Mouse (Mus musculus) forebrain, embryonic 12.5 days (tissue): ENCODE results near the gene Psmc2. TPM values are rescaled to one million over a fixed set of nuclear protein-coding genes. Genes with fewer than 3 reads are reported as not detected.

Experiments
- ATAC-seq: fragments of 200-750 bp; cut with Nextera tagmentation; 2 replicates; pipeline ENCODE4 v1.8.0; 2017; ENCODE audit warnings: moderate TSS enrichment; ENCODE audit not compliant: low FRiP score
- H3K27ac ChIP-seq: fragments of 300-500 bp; sonication (generic); 2 replicates; pipeline ENCODE4 v1.5.1; 2016; ENCODE audit warnings: mild to moderate bottlenecking
- H3K27me3 ChIP-seq: fragments of 300-500 bp; sonication (generic); 2 replicates; pipeline ENCODE4 v1.6.1; 2016; ENCODE audit warnings: mild to moderate bottlenecking
- H3K36me3 ChIP-seq: fragments of 300-500 bp; sonication (generic); replicated peaks from 2 replicates; pipeline ENCODE4 v1.6.1; 2016; ENCODE audit warnings: mild to moderate bottlenecking
- H3K4me1 ChIP-seq: fragments of 300-500 bp; sonication (generic); 2 replicates; pipeline ENCODE4 v1.6.1; 2016
- H3K4me2 ChIP-seq: fragments of 300-500 bp; sonication (generic); 2 replicates; pipeline ENCODE4 v1.6.1; 2016; ENCODE audit warnings: mild to moderate bottlenecking, moderate library complexity
- H3K4me3 ChIP-seq: fragments of 300-500 bp; sonication (generic); replicated peaks from 2 replicates; pipeline ENCODE4 v1.5.1; 2016; ENCODE audit warnings: mild to moderate bottlenecking
- H3K9ac ChIP-seq: fragments of 300-500 bp; sonication (generic); 2 replicates; pipeline ENCODE4 v1.6.1; 2016; ENCODE audit warnings: mild to moderate bottlenecking
- H3K9me3 ChIP-seq: fragments of 300-500 bp; sonication (generic); 2 replicates; pipeline ENCODE4 v1.6.1; 2016
- WGBS: fragments of 180-500 bp; shearing (Covaris S2); methylation state at CpG from one replicate; pipeline ENCODE4 v1.1.7; 2016; 5-methylcytosine and 5-hydroxymethylcytosine counted together
- polyA plus RNA-seq: library from polyadenylated mRNA; unstranded; fragments of >200 nt; fragmentation: Nextera tagmentation; extraction: Ambion mirVana; gene quantifications from 2 replicates; pipeline ENCODE4 v1.2.1, GENCODE M21; 2016

Psmc2 gene
- 214 and 221 TPM in 2 replicates for polyA plus RNA-seq

DNA sequence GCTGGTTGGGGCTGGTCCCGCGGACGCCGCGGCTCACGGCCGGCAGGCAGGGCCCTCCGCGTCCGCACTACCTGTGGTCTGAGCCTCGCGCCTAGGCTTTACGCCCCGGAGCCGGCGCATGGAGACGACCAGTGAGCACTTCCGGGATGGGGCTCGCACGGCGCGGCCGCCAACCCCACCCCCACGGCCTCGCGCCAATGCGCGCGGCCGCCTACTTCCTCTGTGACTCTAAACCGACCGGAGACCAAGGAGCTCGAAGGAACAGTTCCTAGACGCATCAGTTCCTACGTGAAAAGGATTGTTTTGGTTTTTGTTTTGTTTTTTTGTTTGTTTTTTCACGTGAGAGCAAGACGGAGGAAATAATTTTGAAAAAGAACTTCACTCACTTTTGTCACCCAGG, at the start of gene Psmc2, which contains the start of gene Dnajc2:
Gene Psmc2, plus strand, starts transcription at position 231 of the 400 bp plus-strand sequence.
Gene Dnajc2, minus strand, starts transcription at position 199 of the 400 bp plus-strand sequence.
- peak; percentile 96 for ATAC-seq
- WGBS = under 1% methylated on average over 37 of the region's 37 CpGs
- Histone ChIP-seq H3K4me1 (peaks cover 30% of the 10 kb centered on the region), H3K4me3 (peak within 1 kb of the TSS; percentile 97), H3K4me2 (peak within 1 kb of the TSS; percentile 95), H3K27ac (peak within 1 kb of the TSS; percentile 89), H3K36me3 (peaks cover 41% of the 10 kb centered on the region), H3K9ac (peak within 1 kb of the TSS; percentile 91), H3K9me3 (no peaks in the 10 kb centered on the region), H3K27me3 (no peaks in the 10 kb centered on the region)

DNA sequence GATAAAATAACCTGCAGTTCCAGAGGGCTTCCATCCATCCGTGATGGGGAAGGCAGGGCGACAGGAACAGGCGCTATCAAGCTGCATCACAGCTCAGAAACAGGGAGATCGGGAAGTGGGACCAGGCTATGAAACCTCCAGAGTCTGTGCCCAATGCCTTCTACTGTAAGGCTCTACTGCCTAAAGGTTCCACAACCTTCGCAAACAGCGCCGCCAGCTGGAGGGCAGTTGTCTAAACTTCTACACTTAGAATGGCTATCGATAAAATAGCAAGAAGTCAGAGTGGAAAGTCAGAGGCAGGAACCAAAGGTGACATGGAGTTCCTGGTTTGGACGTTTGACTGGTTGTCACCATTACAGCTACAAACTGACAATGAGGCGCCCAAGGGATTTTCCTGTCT, 49.5 kb upstream of the Psmc2 start:
- WGBS = 27% methylated on average over 10 of the region's 10 CpGs
- no peak for ATAC-seq
- H3K27me3 ChIP-seq = no peaks in the 10 kb centered on the region
- H3K36me3 ChIP-seq = peaks cover 22% of the 10 kb centered on the region
- H3K27ac ChIP-seq = peak overlapping the region; percentile 36; the same call in 1 of the 2 replicates
- H3K9ac ChIP-seq = no peak overlapping the region
- H3K4me1 ChIP-seq = peaks cover 59% of the 10 kb centered on the region
- no peaks in the 10 kb centered on the region for H3K9me3 ChIP-seq
- 0 out of 2 replicates have a peak overlapping the region, but pooled peaks have one; percentile 2 for H3K4me2 ChIP-seq
- no peak overlapping the region for H3K4me3 ChIP-seq

DNA sequence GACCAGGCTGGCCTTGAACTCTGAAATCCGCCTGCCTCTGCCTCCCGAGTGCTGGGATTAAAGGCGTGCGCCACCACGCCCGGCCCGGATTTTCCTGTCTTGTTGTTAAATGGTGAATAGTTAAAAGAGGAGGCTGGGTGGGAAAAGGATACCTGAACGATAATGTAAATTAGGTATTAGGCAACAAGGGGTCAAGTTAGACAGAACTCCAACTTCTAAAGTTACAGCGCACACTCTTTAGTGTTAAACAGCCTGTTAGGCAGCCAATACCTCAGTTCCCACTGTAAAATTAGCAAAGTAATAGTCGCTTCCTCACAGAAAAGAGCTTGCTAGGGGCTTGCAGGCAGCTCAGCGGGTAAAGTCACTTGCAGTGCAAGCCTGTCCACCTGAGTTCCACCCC, 49.0 kb upstream of the Psmc2 start:
- peaks cover 54% of the 10 kb centered on the region for H3K4me1 ChIP-seq
- no peak for ATAC-seq
- 87% methylated on average over 11 of the region's 11 CpGs for WGBS
- peaks cover 25% of the 10 kb centered on the region for H3K36me3 ChIP-seq
- H3K9me3 ChIP-seq = no peaks in the 10 kb centered on the region
- no peak overlapping the region for H3K27ac ChIP-seq
- no peak overlapping the region for H3K4me3 ChIP-seq
- no peaks in the 10 kb centered on the region for H3K27me3 ChIP-seq
- H3K4me2 ChIP-seq = no peak overlapping the region
- no peak overlapping the region for H3K9ac ChIP-seq

DNA sequence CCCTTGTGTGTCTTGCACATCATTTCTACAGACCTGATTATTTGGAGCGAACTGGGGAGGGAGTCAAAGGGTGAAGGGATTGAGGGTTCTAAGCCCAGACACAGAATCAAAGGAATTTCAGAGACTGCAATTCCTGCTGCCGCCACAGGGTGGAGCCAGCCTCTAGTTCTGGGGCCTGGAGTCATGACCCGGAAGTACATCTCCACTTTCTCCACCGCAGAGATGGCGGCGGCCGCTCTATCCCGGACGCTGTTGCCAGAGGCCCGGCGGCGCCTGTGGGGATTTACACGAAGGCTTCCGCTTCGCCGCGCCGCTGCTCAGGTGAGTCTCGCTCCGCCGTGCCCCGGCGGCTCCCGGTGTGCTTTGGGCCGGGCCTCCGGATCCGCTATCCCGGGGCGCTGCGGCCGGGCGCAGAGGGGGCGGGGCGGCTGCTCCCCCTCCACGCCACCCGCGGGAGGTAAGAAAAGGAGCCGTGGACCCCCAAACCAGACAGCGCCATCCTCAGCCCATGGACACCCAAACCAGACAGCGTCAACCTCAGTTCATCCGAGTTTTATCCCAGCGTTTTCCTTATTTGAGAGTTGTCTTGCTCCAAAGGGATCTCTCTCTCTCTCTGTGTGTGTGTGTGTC, 48.0 kb upstream of the Psmc2 start, which contains the start of gene Pmpcb:
Gene Pmpcb, plus strand, starts transcription at position 186 of the 630 bp plus-strand sequence.
- H3K4me3 ChIP-seq = peak within 1 kb of the TSS; percentile 93
- peak within 1 kb of the TSS; percentile 89 for H3K27ac ChIP-seq
- H3K4me2 ChIP-seq = peak within 1 kb of the TSS; percentile 85
- WGBS = under 1% methylated on average over 42 of the region's 42 CpGs
- ATAC-seq = peak; percentile 67
- no peaks in the 10 kb centered on the region for H3K27me3 ChIP-seq
- peaks cover 35% of the 10 kb centered on the region for H3K36me3 ChIP-seq
- no peaks in the 10 kb centered on the region for H3K9me3 ChIP-seq
- peak within 1 kb of the TSS; percentile 86 for H3K9ac ChIP-seq
- H3K4me1 ChIP-seq = peaks cover 46% of the 10 kb centered on the region

DNA sequence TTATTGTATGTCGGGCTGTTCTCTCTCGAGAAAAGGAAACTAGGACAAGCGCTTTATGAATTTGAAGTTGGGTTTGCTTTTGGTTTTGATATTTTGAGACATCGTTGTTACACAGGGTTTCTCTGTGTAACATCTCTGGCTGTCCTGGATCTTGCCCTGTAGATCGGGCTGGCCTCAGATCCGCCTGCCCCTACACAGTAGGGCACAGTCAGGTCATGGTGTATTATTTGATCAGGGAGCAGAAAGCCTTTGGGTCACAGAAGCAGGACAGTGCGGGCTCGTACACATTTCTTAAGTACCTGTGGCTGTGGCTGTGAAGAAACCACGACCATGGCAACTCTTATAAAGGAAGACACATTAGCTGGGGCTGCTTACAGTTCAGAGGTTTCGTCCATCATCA, 47.5 kb upstream of the Psmc2 start:
- no peaks in the 10 kb centered on the region for H3K27me3 ChIP-seq
- no peak for ATAC-seq
- peak overlapping the region; percentile 86 for H3K9ac ChIP-seq
- 32% methylated on average over 10 of the region's 10 CpGs for WGBS
- H3K9me3 ChIP-seq = no peaks in the 10 kb centered on the region
- peaks cover 40% of the 10 kb centered on the region for H3K36me3 ChIP-seq
- H3K4me1 ChIP-seq = peaks cover 40% of the 10 kb centered on the region
- peak overlapping the region; percentile 93 for H3K4me3 ChIP-seq
- peak overlapping the region; percentile 85 for H3K4me2 ChIP-seq
- peak overlapping the region; percentile 89 for H3K27ac ChIP-seq

DNA sequence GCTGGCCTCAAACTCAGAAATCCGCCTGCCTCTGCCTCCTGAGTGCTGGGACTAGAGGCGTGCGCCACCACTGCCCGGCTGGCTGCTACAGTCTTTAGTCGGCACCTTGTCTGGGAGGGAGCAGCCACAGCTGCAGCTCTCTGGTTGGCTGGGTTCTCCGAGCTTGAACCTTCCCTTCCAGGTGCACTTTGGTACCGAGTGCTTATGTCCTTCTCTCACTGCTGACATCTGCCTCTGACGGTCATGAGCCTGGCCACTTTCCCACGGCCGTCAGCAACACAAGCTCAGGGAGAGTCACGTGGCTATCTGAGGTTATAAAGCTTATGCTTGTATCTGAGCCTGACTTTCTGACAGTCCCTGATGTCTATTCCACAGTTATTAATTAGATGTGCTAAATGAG, 46.0 kb upstream of the Psmc2 start:
- no peak overlapping the region for H3K27ac ChIP-seq
- 93% methylated on average over 11 of the region's 11 CpGs for WGBS
- ATAC-seq = no peak

DNA sequence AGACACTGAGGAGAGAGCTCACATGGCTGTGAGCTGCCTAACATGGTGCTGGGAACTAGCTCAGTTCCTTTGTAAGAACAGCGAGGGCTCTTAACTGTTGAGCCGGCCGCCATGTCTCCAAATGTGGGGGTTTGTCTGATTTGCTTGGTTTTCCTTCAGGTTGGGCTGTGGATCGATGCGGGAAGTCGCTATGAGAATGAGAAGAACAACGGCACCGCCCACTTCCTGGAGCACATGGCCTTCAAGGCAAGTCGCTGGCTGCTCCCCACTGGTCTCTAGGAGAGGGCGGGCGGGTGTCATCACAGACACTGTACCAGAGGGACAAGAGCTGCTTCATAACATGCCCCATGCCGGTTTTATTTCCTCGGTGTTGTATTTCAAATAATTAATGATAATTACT, 45.2 kb upstream of the Psmc2 start:
- no peak overlapping the region for H3K4me3 ChIP-seq
- ATAC-seq = no peak
- peaks cover 20% of the 10 kb centered on the region for H3K4me1 ChIP-seq
- WGBS = 92% methylated on average over 13 of the region's 13 CpGs
- H3K36me3 ChIP-seq = peaks cover 63% of the 10 kb centered on the region
- no peak overlapping the region for H3K9ac ChIP-seq
- H3K27ac ChIP-seq = no peak overlapping the region
- no peaks in the 10 kb centered on the region for H3K9me3 ChIP-seq
- H3K27me3 ChIP-seq = no peaks in the 10 kb centered on the region
- no peak overlapping the region for H3K4me2 ChIP-seq

More for the DNA sequence above, 46.0 kb upstream of the Psmc2 start:
- Histone ChIP-seq H3K36me3 (peaks cover 56% of the 10 kb centered on the region), H3K27me3 (no peaks in the 10 kb centered on the region), H3K4me2 (no peak overlapping the region), H3K9ac (no peak overlapping the region), H3K9me3 (no peaks in the 10 kb centered on the region), H3K4me3 (no peak overlapping the region), H3K4me1 (peaks cover 28% of the 10 kb centered on the region)

DNA sequence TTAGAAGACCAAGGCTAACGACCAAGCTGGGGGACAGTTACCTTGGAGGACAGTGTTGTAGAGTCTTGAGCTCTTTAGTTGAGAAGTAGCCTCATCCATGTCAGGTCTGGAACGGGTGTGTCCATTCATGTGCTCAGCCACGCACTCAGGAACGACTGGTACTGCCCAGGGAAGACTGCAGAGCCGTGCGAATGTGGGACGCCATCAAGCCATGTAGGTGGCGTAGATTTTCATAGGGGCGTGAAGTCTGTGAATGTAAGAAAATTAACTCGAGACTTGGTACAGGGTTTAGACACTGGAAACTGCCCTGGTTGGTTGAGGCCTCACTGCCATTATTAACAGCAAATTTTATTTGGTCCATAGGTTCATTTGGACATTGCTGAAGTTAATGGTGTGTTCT, 41.5 kb upstream of the Psmc2 start:
- Histone ChIP-seq H3K27ac (no peak overlapping the region), H3K4me3 (no peak overlapping the region), H3K4me2 (no peak overlapping the region), H3K4me1 (peaks cover 2% of the 10 kb centered on the region), H3K27me3 (no peaks in the 10 kb centered on the region), H3K9me3 (no peaks in the 10 kb centered on the region), H3K36me3 (peaks cover 98% of the 10 kb centered on the region), H3K9ac (no peak overlapping the region)
- 96% methylated on average over 10 of the region's 10 CpGs for WGBS
- ATAC-seq = no peak

DNA sequence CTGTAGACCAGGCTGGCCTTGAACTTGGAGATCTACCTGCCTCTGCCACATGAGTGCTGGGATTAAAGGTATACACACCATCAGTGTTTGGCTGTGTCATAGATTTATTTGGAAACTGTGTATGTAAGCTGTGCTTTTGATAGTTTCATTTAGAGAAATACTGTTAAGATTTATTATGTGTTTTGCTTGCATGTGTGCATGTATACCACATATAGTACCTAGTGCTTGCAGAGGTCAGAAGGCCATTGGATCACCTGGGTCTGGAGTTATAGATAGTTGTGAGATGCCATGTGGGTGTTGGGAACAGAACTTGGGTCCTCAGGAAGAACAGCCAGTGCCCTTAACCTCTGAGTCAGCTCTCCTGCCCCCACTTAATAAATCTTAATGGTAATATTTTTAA, 40.4 kb upstream of the Psmc2 start:
- no peak overlapping the region for H3K27ac ChIP-seq
- no peak overlapping the region for H3K9ac ChIP-seq
- H3K4me1 ChIP-seq = no peaks in the 10 kb centered on the region
- H3K4me2 ChIP-seq = no peak overlapping the region
- peaks cover 98% of the 10 kb centered on the region for H3K36me3 ChIP-seq
- no peaks in the 10 kb centered on the region for H3K27me3 ChIP-seq
- no peak for ATAC-seq
- H3K9me3 ChIP-seq = no peaks in the 10 kb centered on the region
- H3K4me3 ChIP-seq = no peak overlapping the region

DNA sequence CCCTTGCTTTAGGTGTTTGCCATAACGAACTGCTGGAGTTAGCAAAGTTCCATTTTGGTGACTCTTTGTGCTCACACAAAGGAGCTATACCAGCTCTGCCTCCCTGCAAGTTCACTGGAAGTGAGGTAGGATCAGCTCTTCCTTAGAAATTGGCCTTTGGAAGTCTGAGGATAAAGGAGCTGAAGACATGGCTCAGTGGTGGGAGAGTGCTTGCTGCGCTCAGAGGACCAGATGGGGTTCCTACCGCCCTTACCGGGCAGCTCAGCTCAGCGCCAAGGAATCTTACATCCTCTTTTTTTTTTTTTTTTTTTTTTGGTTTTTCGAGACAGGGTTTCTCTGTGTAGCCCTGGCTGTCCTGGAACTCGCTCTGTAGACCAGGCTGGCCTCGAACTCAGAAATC, 39.1 kb upstream of the Psmc2 start:
- no peak overlapping the region for H3K27ac ChIP-seq
- no peaks in the 10 kb centered on the region for H3K4me1 ChIP-seq
- ATAC-seq = no peak
- no peak overlapping the region for H3K4me3 ChIP-seq
- H3K9ac ChIP-seq = no peak overlapping the region
- WGBS = 91% methylated on average over 8 of the region's 8 CpGs
- no peaks in the 10 kb centered on the region for H3K9me3 ChIP-seq
- H3K4me2 ChIP-seq = no peak overlapping the region
- peaks cover 98% of the 10 kb centered on the region for H3K36me3 ChIP-seq
- no peaks in the 10 kb centered on the region for H3K27me3 ChIP-seq

DNA sequence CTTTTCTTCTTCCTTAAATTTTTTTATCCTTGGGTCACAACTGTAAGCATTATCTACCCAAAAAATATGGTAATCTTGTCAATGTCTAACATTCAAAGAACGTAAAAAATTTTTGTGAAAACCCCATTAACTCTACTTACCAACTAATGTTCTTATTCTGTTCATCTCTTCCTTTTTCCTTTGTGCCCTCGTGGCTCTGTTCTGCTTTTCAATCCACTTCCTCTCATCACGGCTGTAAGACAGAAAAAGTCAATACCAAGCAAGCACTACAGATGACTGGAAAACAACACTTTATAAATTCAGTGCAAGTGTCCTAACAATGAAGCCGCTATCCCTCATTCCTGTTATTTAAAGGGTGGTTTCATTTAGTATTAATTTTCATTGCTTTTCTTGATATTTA, 16.6 kb upstream of the Psmc2 start:
- ATAC-seq = no peak
- Histone ChIP-seq H3K27me3 (no peaks in the 10 kb centered on the region), H3K9ac (no peak overlapping the region), H3K27ac (no peak overlapping the region), H3K36me3 (peaks cover 68% of the 10 kb centered on the region), H3K9me3 (no peaks in the 10 kb centered on the region), H3K4me3 (no peak overlapping the region), H3K4me1 (no peaks in the 10 kb centered on the region), H3K4me2 (no peak overlapping the region)
- 95% methylated on average over 4 of the region's 4 CpGs for WGBS

DNA sequence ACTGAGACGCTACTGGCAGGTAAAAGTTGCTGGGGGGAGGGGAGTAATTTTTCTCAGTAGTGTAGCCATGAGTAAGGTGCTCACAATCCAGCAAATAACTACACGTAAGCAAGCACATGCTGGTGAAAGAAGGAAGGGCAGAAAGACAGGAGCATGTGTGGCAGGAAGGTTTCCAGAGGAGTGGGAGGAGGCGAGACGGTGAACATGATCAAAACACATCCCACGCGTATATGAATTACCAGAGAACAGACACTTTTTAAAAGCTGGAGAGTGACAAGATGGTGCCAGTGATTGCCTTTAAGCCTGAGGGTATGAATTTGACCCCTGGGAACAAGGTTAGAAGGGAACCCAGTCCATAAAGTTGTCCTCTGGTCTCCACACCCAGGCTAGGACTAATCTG, 15.2 kb upstream of the Psmc2 start:
- Histone ChIP-seq H3K9me3 (no peaks in the 10 kb centered on the region), H3K27ac (no peak overlapping the region), H3K9ac (no peak overlapping the region), H3K4me2 (no peak overlapping the region), H3K4me3 (no peak overlapping the region), H3K4me1 (no peaks in the 10 kb centered on the region), H3K27me3 (no peaks in the 10 kb centered on the region), H3K36me3 (peaks cover 67% of the 10 kb centered on the region)
- WGBS = 93% methylated on average over 6 of the region's 6 CpGs
- ATAC-seq = no peak

DNA sequence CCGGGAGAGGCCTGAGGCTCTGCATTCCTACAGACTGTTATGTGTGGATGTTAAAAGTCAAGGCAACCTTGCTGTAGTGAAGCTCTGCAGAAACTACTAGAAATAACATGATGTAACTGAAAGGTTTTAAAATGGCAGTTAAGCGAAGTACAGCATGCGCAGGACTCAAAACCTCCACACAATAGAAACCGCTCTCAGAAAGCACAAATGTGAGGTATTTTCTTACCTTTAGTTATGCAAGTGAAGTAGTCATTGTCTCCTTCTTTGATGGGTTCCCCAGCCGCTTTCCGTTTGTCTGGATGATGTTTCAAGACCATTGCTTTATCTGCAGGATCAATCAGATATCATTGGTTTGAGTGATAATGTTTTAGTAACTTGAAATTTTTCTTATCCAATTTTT, 8.6 kb upstream of the Psmc2 start:
- no peak for ATAC-seq
- 92% methylated on average over 6 of the region's 6 CpGs for WGBS
- no peak overlapping the region for H3K4me3 ChIP-seq
- H3K27ac ChIP-seq = no peak overlapping the region
- no peaks in the 10 kb centered on the region for H3K27me3 ChIP-seq
- no peak overlapping the region for H3K9ac ChIP-seq
- H3K4me2 ChIP-seq = no peak overlapping the region
- no peaks in the 10 kb centered on the region for H3K4me1 ChIP-seq
- H3K9me3 ChIP-seq = no peaks in the 10 kb centered on the region
- peaks cover 62% of the 10 kb centered on the region for H3K36me3 ChIP-seq
